Mouse (Mus musculus) ovary, adult 18-20 months (tissue): ENCODE measurements around the gene Olfm3.

Experiments used
- DNase-seq: peaks from one replicate; pipeline ENCODE4 v3.0.0; 2022; ENCODE audit warnings: low spot score, mixed read lengths

The Olfm3 gene

DNA sequence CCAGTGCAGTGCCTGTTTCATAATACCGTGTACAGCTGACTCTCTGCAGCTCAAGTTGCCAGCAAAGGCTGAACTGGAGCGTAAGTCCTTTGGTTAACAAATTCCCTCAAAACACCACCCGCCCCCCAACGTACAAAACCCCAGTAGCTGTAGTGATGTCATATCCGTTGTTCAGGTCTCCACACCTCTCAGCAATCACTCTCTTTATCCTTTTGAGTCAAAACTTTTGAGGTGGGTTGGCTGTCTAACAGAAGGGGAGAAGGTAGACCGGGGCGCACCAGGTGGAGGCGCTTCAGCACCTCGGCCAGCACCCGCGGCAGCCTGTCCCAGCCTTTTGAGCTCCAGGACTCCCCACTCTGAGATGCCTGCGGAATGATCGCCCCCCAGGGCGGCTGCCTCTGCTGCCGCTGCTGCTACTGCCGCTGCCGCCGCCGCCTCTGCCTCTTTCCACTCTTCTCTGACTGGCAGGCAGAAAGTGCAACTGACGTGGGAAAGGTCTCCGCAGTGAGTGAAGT is at the start of gene Olfm3:
Gene Olfm3, plus strand, starts transcription at position 155 of the 515 bp plus-strand sequence.
- no peak for DNase-seq

DNA sequence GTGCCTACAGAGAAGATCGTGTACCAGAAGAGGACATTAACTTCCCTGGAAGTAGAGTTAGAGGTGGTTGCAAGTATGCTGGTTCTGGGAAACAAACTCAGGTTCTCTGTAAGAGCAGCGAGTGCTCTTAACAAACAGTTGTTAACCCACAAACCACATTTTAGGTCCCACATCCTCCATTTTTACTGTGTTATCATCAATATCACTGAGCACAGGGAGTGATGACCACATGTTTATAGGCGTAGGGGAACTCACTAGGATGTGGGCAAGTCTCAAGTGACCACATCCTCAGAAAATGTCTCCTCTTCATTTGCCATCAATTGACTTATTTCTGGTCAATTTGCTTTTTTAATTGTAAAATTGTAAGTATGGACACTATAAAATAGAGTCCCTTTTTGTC is 14.1 kb upstream of the Olfm3 start:
- DNase-seq: no peak

DNA sequence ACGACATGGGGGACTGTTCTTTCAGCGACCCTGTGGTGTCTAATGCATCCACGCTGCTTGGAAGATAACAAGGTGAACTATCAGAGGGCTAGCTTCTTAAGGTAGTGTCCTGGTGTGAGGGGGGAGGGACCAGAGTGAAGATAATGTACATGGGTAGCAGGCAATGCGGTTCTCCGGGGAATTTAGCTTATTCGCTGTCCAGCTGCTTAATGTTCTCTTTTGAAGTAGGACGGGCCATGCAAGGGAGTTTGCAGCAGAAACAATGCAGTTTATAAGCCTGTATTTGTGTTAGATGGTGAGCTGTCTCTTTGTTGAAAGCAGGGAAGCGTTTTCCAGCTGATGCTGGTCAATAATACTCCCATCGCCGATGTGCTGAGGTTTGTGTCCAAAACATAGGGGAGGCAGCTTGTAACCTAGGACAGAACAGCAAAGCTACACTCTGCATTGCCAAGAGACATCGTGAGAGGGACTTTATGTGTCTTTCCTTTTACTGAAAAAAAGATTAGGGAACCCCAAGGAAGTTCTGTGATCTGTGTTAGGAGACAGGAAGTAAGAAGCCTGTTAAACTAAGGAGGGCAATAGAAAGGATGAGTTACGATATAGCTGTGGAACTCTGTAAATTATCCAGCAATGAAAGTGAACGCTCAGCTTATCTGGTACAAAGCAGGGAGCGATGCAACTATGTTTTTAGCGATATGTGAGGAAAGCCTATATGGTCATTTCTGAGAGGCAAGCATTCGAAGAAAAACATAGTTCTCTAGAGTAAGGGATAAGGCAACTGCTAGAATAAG is 950 bp downstream of the Olfm3 start:
- DNase-seq: no peak

DNA sequence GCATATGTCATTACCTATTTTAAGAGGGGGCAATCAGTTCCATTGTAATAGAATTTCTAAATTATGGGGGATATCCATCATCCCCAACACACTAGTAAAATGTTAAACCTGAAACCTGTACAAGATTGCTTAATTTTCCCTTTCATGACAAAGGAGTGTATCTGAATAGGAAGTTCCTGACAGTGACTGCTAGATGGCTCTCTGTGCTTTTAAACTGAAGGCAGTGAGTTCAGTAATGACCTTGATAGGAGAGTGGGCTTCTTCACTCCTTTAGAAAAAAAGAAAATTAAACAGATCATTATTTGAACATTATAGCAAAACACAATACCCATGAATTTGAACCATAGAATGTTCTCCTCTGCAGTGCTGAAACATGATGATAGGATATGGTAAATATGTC is 3.7 kb downstream of the Olfm3 start:
- no peak for DNase-seq

DNA sequence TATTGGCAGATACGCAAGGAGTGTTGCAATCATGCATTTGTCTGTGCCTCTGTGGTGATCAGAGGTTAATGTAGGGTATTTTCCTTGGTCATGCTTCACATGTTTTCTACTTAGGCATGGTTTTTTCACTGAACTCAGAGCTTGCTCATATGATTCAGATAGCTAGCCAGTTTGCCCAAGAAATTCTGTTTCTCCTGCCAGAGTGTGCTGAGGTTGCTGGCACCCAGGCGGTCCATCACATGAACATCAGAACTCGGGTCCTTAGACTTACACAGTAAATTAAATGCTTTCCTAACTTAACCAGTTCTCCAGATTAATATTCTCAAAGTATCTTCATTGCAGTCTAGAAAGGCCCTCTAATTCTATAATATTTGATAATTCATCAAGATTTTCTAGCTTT is 5.0 kb downstream of the Olfm3 start:
- DNase-seq: no peak

DNA sequence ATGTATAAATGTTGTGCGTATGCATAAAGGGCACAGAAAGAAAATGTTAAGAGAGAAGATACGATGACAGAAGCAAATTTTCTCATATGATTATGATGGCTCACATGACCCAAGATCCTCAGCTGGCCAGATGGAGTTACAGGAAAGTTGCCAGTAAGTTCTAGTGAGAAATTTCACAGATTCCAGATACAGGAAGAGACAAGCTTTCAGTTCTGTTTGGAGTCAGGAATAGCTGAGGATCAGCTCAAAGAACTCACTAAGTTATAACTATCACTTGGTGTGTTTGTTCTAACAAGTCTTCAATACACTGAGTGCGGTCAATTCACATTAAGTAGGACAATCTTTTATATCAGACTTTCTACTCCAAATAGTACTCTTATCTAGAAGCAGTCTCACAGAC is 16.2 kb downstream of the Olfm3 start:
- no peak for DNase-seq

DNA sequence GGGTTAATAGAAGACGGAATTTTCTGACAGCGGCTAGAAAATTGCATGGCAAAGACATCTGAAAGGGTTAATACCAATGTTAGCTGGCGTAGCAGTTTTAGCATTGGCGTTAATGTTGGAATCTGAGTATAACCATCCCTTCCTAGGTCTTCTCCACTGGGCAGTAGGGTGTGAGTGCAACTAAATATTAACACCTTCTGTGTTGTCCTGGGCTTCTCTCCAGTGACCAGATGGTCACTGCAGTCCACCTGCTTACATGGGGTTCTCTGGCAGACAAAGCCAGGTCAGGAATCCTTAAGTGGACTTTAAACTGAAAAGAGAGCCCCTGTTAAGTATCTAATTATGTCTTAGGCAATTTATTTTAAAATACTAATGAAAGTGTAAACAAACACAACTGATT is 25.7 kb downstream of the Olfm3 start:
- DNase-seq: no peak

DNA sequence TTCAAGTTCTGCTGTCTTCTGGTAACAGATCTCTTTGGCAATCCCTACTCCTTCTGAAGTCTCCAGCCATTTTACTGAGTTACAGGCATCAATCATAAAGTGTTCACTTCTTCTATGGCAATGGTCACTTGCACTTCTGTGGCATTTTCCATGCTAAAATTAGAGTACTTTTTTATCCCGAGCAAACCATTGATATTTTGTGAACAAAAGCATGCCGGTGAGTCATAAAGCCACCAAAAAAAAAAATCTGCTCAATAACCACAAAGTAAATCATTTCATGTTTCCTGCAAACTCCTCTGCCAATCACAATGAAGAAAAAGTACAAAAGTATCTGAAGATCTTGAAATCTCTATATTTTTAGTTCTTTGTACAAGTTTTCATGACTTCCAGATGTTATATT is 26.5 kb downstream of the Olfm3 start:
- no peak for DNase-seq

DNA sequence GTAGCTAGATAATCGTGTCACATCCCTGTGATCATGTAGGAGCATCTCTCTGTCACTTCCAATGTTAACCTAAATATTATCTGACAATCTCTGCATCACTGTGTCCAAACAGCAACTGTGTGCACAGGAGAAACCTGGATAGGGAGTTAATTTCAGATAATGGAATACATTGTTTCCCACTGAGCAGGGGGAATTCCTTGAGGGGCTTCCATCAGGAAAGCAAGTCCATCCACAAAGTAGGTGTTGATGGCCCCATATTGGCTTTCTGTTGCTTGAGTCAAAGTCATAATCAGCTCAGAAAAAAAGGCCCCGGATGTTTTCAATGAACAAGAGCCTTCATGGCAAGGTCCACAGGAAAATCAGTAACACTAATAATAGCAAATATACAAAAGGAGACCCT is 26.9 kb downstream of the Olfm3 start:
- no peak for DNase-seq

DNA sequence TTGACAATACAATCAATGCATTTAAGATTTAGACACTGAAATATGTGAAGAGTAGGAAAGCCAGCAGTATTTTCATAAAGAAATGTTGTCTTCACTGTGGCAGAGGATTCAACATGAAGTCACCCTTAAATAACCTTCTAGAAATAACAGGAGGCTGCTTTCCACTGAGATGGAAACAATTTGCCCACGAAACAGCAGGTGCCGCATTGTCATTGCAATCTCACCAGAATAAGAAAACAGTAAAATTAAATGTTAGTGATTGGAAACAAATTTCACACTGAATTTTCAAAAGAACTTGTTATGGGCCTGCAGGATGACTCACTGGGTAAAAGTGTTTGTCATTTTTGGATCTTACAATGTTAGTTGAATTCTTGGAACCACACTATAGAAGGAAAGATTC is 29.0 kb downstream of the Olfm3 start:
- DNase-seq: no peak

DNA sequence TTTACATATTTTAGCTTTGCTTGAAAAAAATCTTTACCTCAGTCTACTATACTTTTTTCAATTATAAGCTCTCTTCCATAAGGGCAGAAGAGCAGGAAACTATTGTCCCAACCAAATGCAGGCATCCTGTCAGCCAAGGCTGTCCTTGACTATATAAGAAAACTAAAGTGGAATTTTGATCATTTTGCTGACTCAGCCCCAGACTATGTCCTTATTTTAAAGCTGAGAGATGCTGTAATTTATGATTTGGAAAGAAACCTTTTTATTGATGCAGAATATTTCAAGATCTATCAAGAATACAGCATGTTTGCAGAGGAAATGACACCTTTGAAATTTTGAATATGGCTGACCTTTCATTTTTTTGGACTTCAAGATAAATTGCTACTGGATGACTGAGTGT is 51.0 kb downstream of the Olfm3 start:
- no peak for DNase-seq

DNA sequence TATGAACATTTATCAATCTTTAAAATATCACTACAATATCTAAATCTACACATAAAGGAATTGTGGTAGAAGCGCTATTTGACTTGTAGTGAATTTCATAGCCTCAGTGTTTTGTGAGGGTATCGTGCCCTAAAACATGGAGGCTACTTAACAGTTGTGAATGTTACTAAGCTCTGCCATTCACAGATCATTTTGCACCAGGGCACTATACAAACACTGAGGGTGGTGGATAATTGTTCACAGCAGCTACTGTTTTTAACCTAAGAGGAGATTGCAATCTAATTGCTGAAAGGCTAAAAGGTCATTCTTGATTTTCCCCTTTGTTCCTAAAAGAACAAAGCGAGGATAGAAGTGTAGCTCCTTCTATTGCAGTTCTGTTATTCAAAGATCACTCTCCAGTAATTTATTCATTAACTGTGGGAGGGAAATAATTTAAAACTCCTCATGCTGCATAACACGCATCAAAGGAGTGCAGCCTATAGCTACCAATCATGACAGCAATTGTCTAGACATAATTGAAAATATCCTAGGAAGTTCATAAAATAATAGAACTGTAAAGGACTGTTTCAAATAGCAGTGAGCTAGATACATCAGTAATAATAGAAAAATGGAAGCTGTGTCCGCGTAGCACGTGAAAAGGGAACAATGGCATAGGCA is 55.6 kb downstream of the Olfm3 start:
- DNase-seq: no peak

DNA sequence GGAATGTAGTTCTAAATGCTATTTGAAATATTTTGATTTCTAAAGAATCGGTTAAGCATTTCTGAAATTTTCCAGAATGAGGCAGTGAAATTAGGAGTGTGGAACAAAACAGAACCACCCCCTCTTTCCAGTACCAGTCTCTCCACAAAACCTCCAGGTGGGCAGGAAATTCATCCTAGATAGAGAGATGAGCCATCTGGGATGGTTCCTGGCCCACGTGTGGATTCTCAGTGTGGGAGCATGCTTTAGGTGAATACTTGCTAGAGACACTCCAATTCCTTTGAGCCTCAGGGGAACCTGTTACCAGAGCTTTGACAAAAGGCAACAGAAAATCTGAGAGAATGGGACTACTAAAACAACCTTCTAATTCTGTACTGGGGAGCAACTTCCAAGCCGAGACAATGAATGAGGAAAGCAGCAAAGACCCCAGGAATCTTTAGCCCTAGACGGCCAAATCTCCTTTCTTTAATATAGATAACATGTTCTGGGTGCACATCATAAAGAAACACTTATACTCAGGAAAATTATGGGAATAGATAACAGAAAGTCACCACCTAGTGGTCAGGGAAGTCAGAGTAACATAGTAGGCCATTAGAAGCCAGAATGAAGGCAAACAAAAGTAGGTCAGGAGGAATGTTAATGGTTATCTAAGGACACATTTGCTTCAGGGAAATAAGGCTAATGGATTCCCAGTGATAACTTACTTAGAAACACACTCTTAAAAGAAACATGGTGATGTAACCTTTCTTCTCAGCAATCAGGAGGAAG is 58.6 kb downstream of the Olfm3 start:
- no peak for DNase-seq

DNA sequence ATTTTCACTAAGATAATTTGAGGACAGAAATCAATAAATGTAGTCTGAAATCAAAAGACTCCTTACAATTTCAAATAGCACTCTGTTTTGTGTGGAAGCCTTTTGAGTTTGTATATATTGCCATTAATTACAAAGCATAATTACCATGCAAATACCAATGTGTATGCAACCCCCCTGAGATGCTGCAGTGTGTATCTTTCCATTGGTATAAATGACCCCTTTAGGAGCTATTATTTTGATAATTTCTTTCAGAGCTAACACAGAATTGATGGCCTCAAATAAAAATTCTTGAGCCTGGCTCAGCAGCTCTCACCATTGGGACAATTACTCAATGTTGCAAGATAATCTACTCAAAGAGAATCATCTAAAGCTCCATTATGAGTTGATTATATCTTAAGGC is 67.3 kb downstream of the Olfm3 start:
- DNase-seq: no peak

DNA sequence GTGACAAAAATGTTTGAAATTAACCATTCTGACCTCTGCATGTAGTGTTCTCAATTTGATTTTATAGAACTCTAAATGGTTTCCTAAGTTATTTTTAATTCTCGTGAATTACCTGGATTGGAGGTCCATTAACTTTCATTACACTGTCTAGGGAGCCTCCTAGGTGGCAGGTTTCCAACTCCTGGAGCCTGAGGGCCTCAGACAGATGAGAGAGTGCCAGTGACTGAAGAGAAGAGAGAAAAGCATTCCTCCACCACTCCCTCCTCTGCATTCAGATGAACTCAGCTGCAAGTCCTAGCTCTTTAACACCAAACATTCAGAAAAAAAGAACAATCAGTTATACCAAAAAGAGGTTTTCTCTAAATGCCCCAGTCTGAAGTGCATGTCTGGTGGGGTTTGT is 68.6 kb downstream of the Olfm3 start:
- no peak for DNase-seq

DNA sequence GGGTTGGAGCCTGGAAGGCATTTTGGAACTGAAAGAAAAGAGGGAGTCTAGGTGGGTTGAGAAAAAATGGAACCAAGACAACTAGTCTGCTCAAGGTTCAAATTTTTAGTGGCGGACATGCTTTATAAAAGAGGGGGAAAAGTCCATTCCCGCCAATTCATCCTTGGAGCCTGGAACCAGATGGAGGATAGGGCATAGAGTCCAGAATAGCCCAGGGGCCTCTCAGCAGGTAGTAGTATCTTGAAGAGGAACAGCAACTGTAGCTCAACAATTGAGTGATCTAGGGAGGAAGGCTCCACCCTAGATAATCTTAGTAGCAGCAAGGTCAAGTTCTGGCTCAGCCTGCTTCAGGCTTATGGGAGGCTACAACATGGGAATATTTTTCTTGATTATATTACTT is 87.0 kb downstream of the Olfm3 start:
- DNase-seq: no peak

DNA sequence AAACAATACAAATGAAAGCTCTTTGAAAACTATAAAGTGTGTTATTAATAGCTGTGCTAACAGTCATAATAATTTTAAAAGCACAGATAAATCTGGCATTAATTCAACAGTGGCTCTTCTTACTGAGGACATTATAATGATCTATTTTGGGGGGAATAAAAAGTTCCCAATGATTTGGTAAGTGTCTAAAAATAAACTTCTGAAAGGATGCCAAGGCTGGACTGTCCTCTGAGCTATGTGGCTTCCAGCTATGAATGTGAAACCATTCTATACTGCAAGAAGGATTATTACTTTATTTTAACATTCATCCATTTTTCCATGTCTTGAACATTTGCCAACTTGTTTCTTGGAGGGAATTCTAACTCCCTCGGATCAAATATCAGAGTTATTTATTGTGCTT is 92.1 kb downstream of the Olfm3 start:
- DNase-seq: no peak

DNA sequence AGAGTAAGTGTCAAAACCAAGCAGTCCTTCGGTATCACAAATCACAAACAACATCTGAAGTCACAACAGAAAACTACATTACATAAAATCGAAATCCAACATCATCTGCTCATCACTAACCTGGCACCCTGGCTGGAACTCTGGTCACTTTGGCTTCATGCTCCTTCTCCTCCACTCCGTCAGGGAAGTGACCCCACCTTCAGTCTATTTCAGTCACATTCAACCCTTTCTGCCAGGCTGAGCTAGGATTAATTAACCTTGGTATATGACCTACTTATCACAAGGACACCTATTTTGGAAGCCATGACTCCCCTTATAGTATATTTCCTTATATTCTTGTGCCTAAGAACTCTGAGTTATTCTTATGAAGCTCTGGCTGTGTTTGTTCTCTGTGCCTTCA is 123.7 kb downstream of the Olfm3 start:
- no peak for DNase-seq

DNA sequence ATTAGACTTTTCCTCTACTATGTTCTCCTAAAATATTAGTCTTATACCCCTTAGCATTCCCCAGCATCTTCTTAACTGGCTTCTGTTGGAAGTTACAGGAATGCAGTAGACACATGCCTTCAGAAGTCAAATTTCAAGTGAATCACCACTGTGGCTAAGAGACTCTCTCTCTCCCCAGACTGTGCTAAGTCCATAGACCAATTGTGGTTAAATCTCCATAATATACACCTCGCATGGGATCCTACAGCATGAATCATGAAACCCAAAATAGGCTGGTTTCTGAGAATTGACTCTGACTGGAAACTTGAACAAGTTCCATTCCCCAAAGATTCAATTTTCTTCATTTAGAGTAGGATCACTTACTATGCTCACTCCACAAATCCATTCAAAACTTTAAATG is 124.2 kb downstream of the Olfm3 start:
- no peak for DNase-seq

DNA sequence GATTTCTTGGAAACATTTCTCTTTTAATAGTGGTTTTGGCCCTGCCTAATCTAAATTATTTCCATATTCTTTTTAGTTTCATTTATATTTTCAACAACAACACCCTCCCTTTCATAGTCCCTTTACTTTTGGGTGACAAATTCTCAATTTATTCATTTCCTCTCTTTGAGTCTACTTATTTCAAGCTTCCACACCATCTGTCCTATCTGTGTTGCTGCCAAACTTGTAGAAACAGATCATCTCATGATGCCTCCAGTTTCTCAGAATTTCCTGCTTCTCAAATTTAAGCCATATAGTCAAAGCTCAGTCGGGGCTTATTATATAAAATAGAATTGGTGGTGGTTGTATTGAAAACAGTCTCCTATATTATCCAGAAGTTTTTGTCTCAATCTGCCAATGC is 124.7 kb downstream of the Olfm3 start:
- no peak for DNase-seq

DNA sequence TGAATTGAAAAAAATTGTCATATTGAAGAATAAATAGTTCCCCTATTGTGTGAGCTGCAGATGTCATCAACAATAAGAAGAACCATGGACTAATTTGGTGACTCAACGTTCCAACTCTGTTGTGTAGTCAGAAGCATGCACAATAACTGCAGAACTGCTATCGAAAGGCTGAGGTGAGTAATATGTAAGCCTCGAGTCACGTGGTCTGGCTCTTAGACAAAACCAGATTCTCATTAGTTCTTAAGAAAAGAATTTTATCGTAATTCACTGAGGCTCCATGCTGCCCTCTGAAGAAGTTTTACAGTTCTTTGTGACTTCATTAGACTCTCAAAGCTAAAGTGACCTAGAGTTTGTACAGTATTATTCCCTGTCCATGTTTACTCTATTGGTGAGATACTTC is 145.2 kb downstream of the Olfm3 start:
- DNase-seq: no peak

DNA sequence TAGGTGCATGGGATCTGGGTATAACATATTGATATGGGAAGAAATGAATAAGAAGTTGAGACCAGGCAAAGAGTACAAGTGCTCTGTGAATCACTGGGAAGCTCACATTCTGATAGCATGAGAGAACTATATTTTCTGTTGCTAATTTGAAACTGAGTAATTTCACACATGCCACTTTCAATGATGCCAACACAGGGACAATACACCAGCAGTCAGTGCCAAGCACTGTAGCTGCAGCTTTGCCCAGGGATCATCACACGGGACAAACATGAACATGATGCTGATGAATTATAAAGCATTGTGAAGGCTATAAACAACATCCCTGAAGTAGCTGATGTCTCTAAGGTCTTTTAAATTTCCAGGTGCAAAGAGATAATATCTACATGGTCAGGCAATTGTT is 161.0 kb downstream of the Olfm3 start:
- no peak for DNase-seq
